Mouse (Mus musculus): ENCODE data around the gene St6galnac3.

Gene St6galnac3

GRCm38 (mm10) chr3:153584836-153585235 is 140.1 kb downstream of the St6galnac3 start:
- DNase-seq (ENCODE audit: low spot score in 2 of 2) = no peak

- DNase-seq (ENCODE audit: low spot score in 2 of 2) = no peak
These were observed 142.9 kb downstream of the St6galnac3 start for GRCm38 (mm10) chr3:153582065-153582464.

GRCm38 (mm10) chr3:153580625-153581024 is 144.3 kb downstream of the St6galnac3 start:
- no peak for DNase-seq (ENCODE audit: low spot score in 2 of 2)

- DNase-seq (ENCODE audit: low spot score in 2 of 2) = no peak
These were observed 144.8 kb downstream of the St6galnac3 start for GRCm38 (mm10) chr3:153580136-153580535.

GRCm38 (mm10) chr3:153577286-153577685 is 147.7 kb downstream of the St6galnac3 start:
- no peak for DNase-seq (ENCODE audit: low spot score in 2 of 2)

GRCm38 (mm10) chr3:153571152-153571551 is 153.8 kb downstream of the St6galnac3 start:
- peak; percentile 35 to 36 for DNase-seq (ENCODE audit: low spot score in 2 of 2)

GRCm38 (mm10) chr3:153568815-153569214 is 156.2 kb downstream of the St6galnac3 start:
- DNase-seq (ENCODE audit: low spot score in 2 of 2) = no peak

GRCm38 (mm10) chr3:153567913-153568312 is 157.1 kb downstream of the St6galnac3 start:
- no peak for DNase-seq (ENCODE audit: low spot score in 2 of 2)

- no peak for DNase-seq (ENCODE audit: low spot score in 2 of 2)
These were observed 157.5 kb downstream of the St6galnac3 start for GRCm38 (mm10) chr3:153567512-153567911.

GRCm38 (mm10) chr3:153566100-153566499 is 158.9 kb downstream of the St6galnac3 start:
- DNase-seq (ENCODE audit: low spot score in 2 of 2) = no peak

- no peak for DNase-seq (ENCODE audit: low spot score in 2 of 2)
These were observed 164.1 kb downstream of the St6galnac3 start for GRCm38 (mm10) chr3:153560897-153561296.

- no peak for DNase-seq (ENCODE audit: low spot score in 2 of 2)
These were observed 165.4 kb downstream of the St6galnac3 start for GRCm38 (mm10) chr3:153559586-153559985.

- DNase-seq (ENCODE audit: low spot score in 2 of 2) = no peak
These were observed 168.4 kb downstream of the St6galnac3 start for GRCm38 (mm10) chr3:153556621-153557020.

GRCm38 (mm10) chr3:153553712-153554111 is 171.3 kb downstream of the St6galnac3 start:
- DNase-seq (ENCODE audit: low spot score in 2 of 2) = no peak

- DNase-seq (ENCODE audit: low spot score in 2 of 2) = no peak
These were observed 171.7 kb downstream of the St6galnac3 start for GRCm38 (mm10) chr3:153553226-153553625.

- DNase-seq (ENCODE audit: low spot score in 2 of 2) = no peak
These were observed 177.9 kb downstream of the St6galnac3 start for GRCm38 (mm10) chr3:153546936-153547683.

GRCm38 (mm10) chr3:153539851-153540250 is 185.1 kb downstream of the St6galnac3 start:
- no peak for DNase-seq (ENCODE audit: low spot score in 2 of 2)

- no peak for DNase-seq (ENCODE audit: low spot score in 2 of 2)
These were observed 186.6 kb downstream of the St6galnac3 start for GRCm38 (mm10) chr3:153538396-153538795.

GRCm38 (mm10) chr3:153537435-153537834 is 187.5 kb downstream of the St6galnac3 start:
- no peak for DNase-seq (ENCODE audit: low spot score in 2 of 2)

- DNase-seq (ENCODE audit: low spot score in 2 of 2) = no peak
These were observed 188.7 kb downstream of the St6galnac3 start for GRCm38 (mm10) chr3:153536260-153536659.

- no peak for DNase-seq (ENCODE audit: low spot score in 2 of 2)
These were observed 195.8 kb downstream of the St6galnac3 start for GRCm38 (mm10) chr3:153529174-153529573.

GRCm38 (mm10) chr3:153525151-153525768 is 199.7 kb downstream of the St6galnac3 start:
- DNase-seq (ENCODE audit: low spot score in 2 of 2) = no peak

- DNase-seq (ENCODE audit: low spot score in 2 of 2) = no peak
These were observed 208.1 kb downstream of the St6galnac3 start for GRCm38 (mm10) chr3:153516848-153517247.

Measured in frontal cortex, postnatal 14 days (tissue).